Mouse (Mus musculus) liver, postnatal 0 days (tissue): ENCODE data around the gene Fank1. TPM values are rescaled to one million over a fixed set of nuclear protein-coding genes. Genes with fewer than 3 reads are reported as not detected.

Source experiments
- ATAC-seq: fragments of 200-750 bp; cut with Nextera tagmentation; 2 replicates; pipeline ENCODE4 v1.8.0; 2017; ENCODE audit warnings: mild to moderate bottlenecking, moderate library complexity
- DNase-seq: peaks from one replicate; pipeline ENCODE4 v3.0.0-alpha.2; 2016
- H3K27ac ChIP-seq: fragments of 300-500 bp; sonication (generic); 2 replicates; pipeline ENCODE4 v1.5.1; 2014; ENCODE audit warnings: antibody characterized with exemption, moderate library complexity, mild to moderate bottlenecking, low read depth
- H3K27me3 ChIP-seq: fragments of 300-500 bp; sonication (generic); 2 replicates; pipeline ENCODE4 v1.6.1; 2014; ENCODE audit warnings: low read length, control low read depth, mixed read lengths; ENCODE audit not compliant: insufficient read depth
- H3K36me3 ChIP-seq: fragments of 300-500 bp; sonication (generic); replicated peaks from 2 replicates; pipeline ENCODE4 v1.6.1; 2014; ENCODE audit warnings: mild to moderate bottlenecking, control low read depth, low read length, moderate library complexity, mixed read lengths; ENCODE audit not compliant: insufficient read depth
- H3K4me1 ChIP-seq: fragments of 300-500 bp; sonication (generic); 2 replicates; pipeline ENCODE4 v1.6.1; 2014; ENCODE audit warnings: antibody characterized with exemption, mild to moderate bottlenecking, control low read depth; ENCODE audit not compliant: insufficient read depth
- H3K4me2 ChIP-seq: fragments of 300-500 bp; sonication (generic); 2 replicates; pipeline ENCODE4 v1.6.1; 2014; ENCODE audit warnings: low read depth, mild to moderate bottlenecking, low read length, moderate library complexity, mixed read lengths
- H3K4me3 ChIP-seq: fragments of 300-500 bp; sonication (generic); 2 replicates; pipeline ENCODE4 v1.5.1; 2014; ENCODE audit warnings: low read depth, low read length
- H3K9ac ChIP-seq: fragments of 300-500 bp; sonication (generic); replicated peaks from 2 replicates; pipeline ENCODE4 v1.6.1; 2014; ENCODE audit warnings: mild to moderate bottlenecking, moderate library complexity
- H3K9me3 ChIP-seq: fragments of 300-500 bp; sonication (generic); 2 replicates; pipeline ENCODE4 v1.6.1; 2016; ENCODE audit warnings: mild to moderate bottlenecking, control low read depth, low read length, mixed read lengths
- CTCF ChIP-seq: sonication (generic); IDR thresholded peaks from 2 replicates; pipeline ENCODE4 v1.5.1; 2016; ENCODE audit warnings: antibody characterized with exemption, low read depth
- EP300 ChIP-seq: IDR thresholded peaks from 2 replicates; pipeline ENCODE4 v1.6.1; 2016; ENCODE audit warnings: antibody characterized with exemption, low read depth, mild to moderate bottlenecking
- WGBS: fragments of 180-500 bp; shearing (Covaris S2); extraction: QIAGEN DNeasy Blood & Tissue Kit; methylation state at CpG from one replicate; pipeline ENCODE4 v1.1.7; 2014; ENCODE audit not compliant: insufficient replicate concordance; 5-methylcytosine and 5-hydroxymethylcytosine counted together
- polyA plus RNA-seq: library from polyadenylated mRNA; unstranded; fragments of >200 nt; fragmentation: Nextera tagmentation; extraction: Ambion mirVana; gene quantifications from 2 replicates; pipeline ENCODE4 v1.2.1, GENCODE M21; 2015

Gene Fank1
- polyA plus RNA-seq, 1 experiment from 2014 or later: not detected

DNA sequence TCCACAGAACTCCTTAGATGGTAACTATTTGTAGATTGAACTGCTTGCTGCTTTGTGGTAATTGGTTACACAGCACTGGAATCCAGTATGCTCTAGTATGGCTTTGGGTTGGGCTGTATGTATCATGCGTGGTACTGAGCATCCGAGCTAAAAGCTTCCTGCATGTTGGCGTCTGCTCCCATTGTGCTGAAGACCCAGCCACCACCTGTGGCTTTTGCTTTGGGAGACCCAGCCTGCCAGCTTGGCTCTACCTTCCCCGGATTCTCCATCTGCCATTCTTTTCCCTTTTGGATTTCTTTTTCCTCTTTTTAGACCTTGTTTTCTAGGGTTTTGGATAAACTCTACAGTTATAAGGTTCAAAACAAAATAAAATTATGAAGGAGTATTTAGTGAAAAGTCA lies 13.5 kb downstream of the Fank1 start:
- H3K9me3 ChIP-seq: no peaks in the 10 kb centered on the region
- 87% methylated on average over 4 of the region's 4 CpGs for WGBS
- H3K4me3 ChIP-seq: no peak overlapping the region
- no peaks in the 10 kb centered on the region for H3K27me3 ChIP-seq
- no peak overlapping the region for H3K9ac ChIP-seq
- TF ChIP-seq EP300 (no peak), CTCF (no peak)
- no peak overlapping the region for H3K4me2 ChIP-seq
- H3K36me3 ChIP-seq: no peaks in the 10 kb centered on the region
- DNase-seq (no peak), ATAC-seq (no peak)
- H3K4me1 ChIP-seq: no peaks in the 10 kb centered on the region
- no peak overlapping the region for H3K27ac ChIP-seq

GRCm38 (mm10) chr7:133790608-133791229 lies 14.1 kb downstream of the Fank1 start:
- no peak overlapping the region for H3K4me2 ChIP-seq
- TF ChIP-seq CTCF (no peak), EP300 (no peak)
- no peaks in the 10 kb centered on the region for H3K4me1 ChIP-seq
- H3K9me3 ChIP-seq: no peaks in the 10 kb centered on the region
- H3K4me3 ChIP-seq: no peak overlapping the region
- no peak overlapping the region for H3K9ac ChIP-seq
- no peaks in the 10 kb centered on the region for H3K27me3 ChIP-seq
- no peak for DNase-seq
- no peaks in the 10 kb centered on the region for H3K36me3 ChIP-seq
- WGBS: 77% methylated on average over 4 of the region's 4 CpGs
- H3K27ac ChIP-seq: no peak overlapping the region
- no peak for ATAC-seq

DNA sequence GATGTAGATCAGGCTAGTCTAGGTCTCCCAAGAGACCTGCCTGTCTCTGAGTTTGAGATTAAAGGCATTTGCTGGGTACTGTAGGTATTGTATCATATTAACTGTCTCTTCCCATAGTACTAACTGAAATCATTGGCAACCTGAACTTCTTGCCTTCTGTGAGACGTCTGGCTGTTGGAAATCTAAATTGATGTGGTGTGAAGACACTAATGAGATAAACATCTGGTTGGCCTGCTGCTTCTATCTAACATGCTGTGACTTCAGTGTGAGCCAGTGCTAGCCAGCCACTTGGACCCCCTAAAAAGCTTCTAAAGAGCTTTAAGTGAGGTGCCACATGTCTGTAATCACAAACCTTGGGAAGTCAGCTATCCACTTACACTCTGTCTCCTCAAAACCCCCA lies 16.1 kb downstream of the Fank1 start:
- no peak overlapping the region for H3K4me2 ChIP-seq
- TF ChIP-seq CTCF (no peak), EP300 (no peak)
- H3K27ac ChIP-seq: no peak overlapping the region
- no peaks in the 10 kb centered on the region for H3K9me3 ChIP-seq
- no peaks in the 10 kb centered on the region for H3K4me1 ChIP-seq
- WGBS: 35% methylated on average over 1 of the region's 1 CpGs
- H3K9ac ChIP-seq: no peak overlapping the region
- H3K27me3 ChIP-seq: no peaks in the 10 kb centered on the region
- H3K4me3 ChIP-seq: no peak overlapping the region
- no peak for ATAC-seq
- no peaks in the 10 kb centered on the region for H3K36me3 ChIP-seq
- DNase-seq: no peak

- Histone ChIP-seq H3K36me3 (no peaks in the 10 kb centered on the region), H3K27me3 (no peaks in the 10 kb centered on the region), H3K4me3 (no peak overlapping the region), H3K9ac (no peak overlapping the region), H3K9me3 (no peaks in the 10 kb centered on the region), H3K4me1 (no peaks in the 10 kb centered on the region), H3K27ac (no peak overlapping the region), H3K4me2 (no peak overlapping the region)
- 62% methylated on average over 10 of the region's 10 CpGs for WGBS
- no peak for TF ChIP-seq CTCF
- TF ChIP-seq EP300: no peak
- DNase-seq (no peak), ATAC-seq (no peak)
These were observed 16.8 kb downstream of the Fank1 start for GRCm38 (mm10) chr7:133793248-133794131.

- Histone ChIP-seq H3K4me2 (no peak overlapping the region), H3K9ac (no peak overlapping the region), H3K27me3 (no peaks in the 10 kb centered on the region), H3K36me3 (no peaks in the 10 kb centered on the region), H3K9me3 (no peaks in the 10 kb centered on the region), H3K27ac (no peak overlapping the region), H3K4me1 (no peaks in the 10 kb centered on the region), H3K4me3 (no peak overlapping the region)
- WGBS: 71% methylated on average over 2 of the region's 2 CpGs
- ATAC-seq (no peak), DNase-seq (no peak)
- no peak for TF ChIP-seq CTCF
- no peak for TF ChIP-seq EP300
These were observed 18.1 kb downstream of the Fank1 start for GRCm38 (mm10) chr7:133794720-133795119.

DNA sequence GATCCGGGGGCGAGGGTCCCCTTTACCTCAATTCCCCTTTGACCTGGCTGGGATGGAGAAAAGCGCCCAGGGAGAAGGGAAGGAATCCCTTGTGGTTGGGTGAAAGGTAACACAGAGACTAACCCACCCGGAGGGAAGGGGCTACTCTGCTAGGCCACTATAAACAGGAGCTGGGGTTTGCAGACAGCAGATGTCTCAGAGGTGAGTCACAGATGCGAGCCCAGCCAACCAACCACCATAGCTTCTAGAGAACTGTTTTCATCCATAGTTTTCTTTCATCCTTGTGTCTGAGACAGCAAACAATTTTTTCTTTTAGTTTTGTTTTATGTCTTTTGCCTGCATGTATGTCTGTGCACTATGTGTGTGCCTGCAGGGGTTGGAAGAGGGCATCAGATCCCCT lies 23.3 kb downstream of the Fank1 start:
- Histone ChIP-seq H3K27me3 (no peaks in the 10 kb centered on the region), H3K4me1 (no peaks in the 10 kb centered on the region), H3K9ac (no peak overlapping the region), H3K4me2 (no peak overlapping the region), H3K36me3 (no peaks in the 10 kb centered on the region), H3K4me3 (no peak overlapping the region), H3K9me3 (no peaks in the 10 kb centered on the region), H3K27ac (no peak overlapping the region)
- WGBS: 62% methylated on average over 5 of the region's 5 CpGs
- TF ChIP-seq CTCF (no peak), EP300 (no peak)
- ATAC-seq: no peak
- no peak for DNase-seq
